Mouse (Mus musculus): ENCODE results near the gene Slc6a6. TPM values are rescaled to one million over a fixed set of nuclear protein-coding genes. Genes with fewer than 3 reads are reported as not detected.

Slc6a6 gene
- 143 and 169 TPM in 2 replicates for total RNA-seq (2017)

- peak; percentile 55 for ATAC-seq (ENCODE audit: extremely low read depth, insufficient number of reproducible peaks, low FRiP score, poor library complexity, severe bottlenecking)
Observed at GRCm38 (mm10) chr6:91683602-91684473, at the start of gene Slc6a6. Gene Slc6a6, plus strand, starts transcription at chr6:91684053.

- ATAC-seq (ENCODE audit: extremely low read depth, insufficient number of reproducible peaks, low FRiP score, poor library complexity, severe bottlenecking) = no peak
Observed at GRCm38 (mm10) chr6:91634417-91634816, 49.4 kb upstream of the Slc6a6 start.

- ATAC-seq (ENCODE audit: extremely low read depth, insufficient number of reproducible peaks, low FRiP score, poor library complexity, severe bottlenecking) = no peak
Observed at GRCm38 (mm10) chr6:91634876-91635275, 49.0 kb upstream of the Slc6a6 start.

GRCm38 (mm10) chr6:91638204-91638995 is 45.5 kb upstream of the Slc6a6 start:
- ATAC-seq (ENCODE audit: extremely low read depth, insufficient number of reproducible peaks, low FRiP score, poor library complexity, severe bottlenecking) = no peak

- ATAC-seq (ENCODE audit: extremely low read depth, insufficient number of reproducible peaks, low FRiP score, poor library complexity, severe bottlenecking) = no peak
Observed at GRCm38 (mm10) chr6:91643011-91643410, 40.8 kb upstream of the Slc6a6 start.

GRCm38 (mm10) chr6:91643416-91643921 is 40.4 kb upstream of the Slc6a6 start:
- no peak for ATAC-seq (ENCODE audit: extremely low read depth, insufficient number of reproducible peaks, low FRiP score, poor library complexity, severe bottlenecking)

- ATAC-seq (ENCODE audit: extremely low read depth, insufficient number of reproducible peaks, low FRiP score, poor library complexity, severe bottlenecking) = no peak
Observed at GRCm38 (mm10) chr6:91646019-91646418, 37.8 kb upstream of the Slc6a6 start.

- ATAC-seq (ENCODE audit: extremely low read depth, insufficient number of reproducible peaks, low FRiP score, poor library complexity, severe bottlenecking) = no peak
Observed at GRCm38 (mm10) chr6:91646822-91647221, 37.0 kb upstream of the Slc6a6 start.

GRCm38 (mm10) chr6:91647385-91647791 is 36.5 kb upstream of the Slc6a6 start:
- no peak for ATAC-seq (ENCODE audit: extremely low read depth, insufficient number of reproducible peaks, low FRiP score, poor library complexity, severe bottlenecking)

GRCm38 (mm10) chr6:91650255-91650654 is 33.6 kb upstream of the Slc6a6 start:
- no peak for ATAC-seq (ENCODE audit: extremely low read depth, insufficient number of reproducible peaks, low FRiP score, poor library complexity, severe bottlenecking)

GRCm38 (mm10) chr6:91652296-91652695 is 31.6 kb upstream of the Slc6a6 start:
- ATAC-seq (ENCODE audit: extremely low read depth, insufficient number of reproducible peaks, low FRiP score, poor library complexity, severe bottlenecking) = no peak

- no peak for ATAC-seq (ENCODE audit: extremely low read depth, insufficient number of reproducible peaks, low FRiP score, poor library complexity, severe bottlenecking)
Observed at GRCm38 (mm10) chr6:91655244-91655643, 28.6 kb upstream of the Slc6a6 start.

GRCm38 (mm10) chr6:91655874-91656433 is 27.9 kb upstream of the Slc6a6 start:
- no peak for ATAC-seq (ENCODE audit: extremely low read depth, insufficient number of reproducible peaks, low FRiP score, poor library complexity, severe bottlenecking)

GRCm38 (mm10) chr6:91658288-91658687 is 25.6 kb upstream of the Slc6a6 start:
- no peak for ATAC-seq (ENCODE audit: extremely low read depth, insufficient number of reproducible peaks, low FRiP score, poor library complexity, severe bottlenecking)

- no peak for ATAC-seq (ENCODE audit: extremely low read depth, insufficient number of reproducible peaks, low FRiP score, poor library complexity, severe bottlenecking)
Observed at GRCm38 (mm10) chr6:91659841-91660509, 23.9 kb upstream of the Slc6a6 start.

- ATAC-seq (ENCODE audit: extremely low read depth, insufficient number of reproducible peaks, low FRiP score, poor library complexity, severe bottlenecking) = no peak
Observed at GRCm38 (mm10) chr6:91662301-91662700, 21.6 kb upstream of the Slc6a6 start.

- no peak for ATAC-seq (ENCODE audit: extremely low read depth, insufficient number of reproducible peaks, low FRiP score, poor library complexity, severe bottlenecking)
Observed at GRCm38 (mm10) chr6:91663616-91664015, 20.2 kb upstream of the Slc6a6 start.

- no peak for ATAC-seq (ENCODE audit: extremely low read depth, insufficient number of reproducible peaks, low FRiP score, poor library complexity, severe bottlenecking)
Observed at GRCm38 (mm10) chr6:91665267-91665666, 18.6 kb upstream of the Slc6a6 start.

All from neutrophil, adult 5-6 weeks (primary cell).